Mouse (Mus musculus) midbrain, postnatal 0 days (tissue): ENCODE measurements around the gene Asz1. TPM values are rescaled to one million over a fixed set of nuclear protein-coding genes. Genes with fewer than 3 reads are reported as not detected.
A peak's percentile ranks its signal among the peaks of the same experiment; 100 is the strongest.

ENCODE experiments used
- ATAC-seq: fragments of 200-750 bp; cut with Nextera tagmentation; 2 replicates; pipeline ENCODE4 v1.8.0; 2017; ENCODE audit warnings: moderate number of reproducible peaks, mild to moderate bottlenecking, moderate TSS enrichment, moderate library complexity; ENCODE audit not compliant: low FRiP score
- DNase-seq: peaks from one replicate; pipeline ENCODE4 v3.0.0-alpha.2; 2015; ENCODE audit warnings: low spot score
- H3K27ac ChIP-seq: fragments of 300-500 bp; sonication (generic); 2 replicates; pipeline ENCODE4 v1.5.1; 2014; ENCODE audit warnings: low read depth, mild to moderate bottlenecking, low read length, mixed read lengths
- H3K27me3 ChIP-seq: fragments of 300-500 bp; sonication (generic); 2 replicates; pipeline ENCODE4 v1.6.1; 2014; ENCODE audit warnings: low read length, control low read depth, mixed read lengths; ENCODE audit not compliant: insufficient read depth
- H3K36me3 ChIP-seq: fragments of 300-500 bp; sonication (generic); 2 replicates; pipeline ENCODE4 v1.6.1; 2014; ENCODE audit warnings: low read length, control low read depth, mixed read lengths; ENCODE audit not compliant: insufficient read depth
- H3K4me1 ChIP-seq: fragments of 300-500 bp; sonication (generic); 2 replicates; pipeline ENCODE4 v1.6.1; 2014; ENCODE audit warnings: mild to moderate bottlenecking, control low read depth, antibody characterized with exemption, low read length, mixed read lengths; ENCODE audit not compliant: insufficient read depth
- H3K4me2 ChIP-seq: fragments of 300-500 bp; sonication (generic); 2 replicates; pipeline ENCODE4 v1.6.1; 2014; ENCODE audit warnings: low read depth, mild to moderate bottlenecking, low read length, mixed read lengths; ENCODE audit not compliant: poor library complexity, severe bottlenecking
- H3K4me3 ChIP-seq: fragments of 300-500 bp; sonication (generic); 2 replicates; pipeline ENCODE4 v1.5.1; 2014; ENCODE audit warnings: low read depth, mild to moderate bottlenecking, low read length, moderate library complexity
- H3K9ac ChIP-seq: fragments of 300-500 bp; sonication (generic); replicated peaks from 2 replicates; pipeline ENCODE4 v1.6.1; 2014; ENCODE audit warnings: mild to moderate bottlenecking, low read length, moderate library complexity, mixed read lengths; ENCODE audit not compliant: poor library complexity, severe bottlenecking
- H3K9me3 ChIP-seq: fragments of 300-500 bp; sonication (generic); 2 replicates; pipeline ENCODE4 v1.6.1; 2016; ENCODE audit warnings: low read length, control low read depth
- CTCF ChIP-seq: IDR thresholded peaks from 2 replicates; pipeline ENCODE4 v1.5.1; 2016; ENCODE audit warnings: antibody characterized with exemption, mild to moderate bottlenecking
- WGBS: fragments of 180-500 bp; shearing (Covaris S2); extraction: QIAGEN DNeasy Blood & Tissue Kit; methylation state at CpG from one replicate; pipeline ENCODE4 v1.1.7; 2014; 5-methylcytosine and 5-hydroxymethylcytosine counted together
- polyA plus RNA-seq: library from polyadenylated mRNA; unstranded; fragments of >200 nt; fragmentation: Nextera tagmentation; extraction: Ambion mirVana; gene quantifications from 2 replicates; pipeline ENCODE4 v1.2.1, GENCODE M21; 2015
- total RNA-seq: library from RNA; depleted of rRNA; stranded (reverse); fragments of >200 nt; gene quantifications from 2 replicates; pipeline ENCODE4 v1.2.3, GENCODE M21; 2014; rRNA removed

Gene Asz1
- total RNA-seq (not detected in 2 replicates), polyA plus RNA-seq (not detected in 2 replicates)

GRCm38 (mm10) chr6:18108934-18109333 lies at the start of gene Asz1:
Gene Asz1 (minus strand): TSS chr6:18109061.
- H3K4me1 ChIP-seq = no peaks in the 10 kb centered on the region
- no peak for TF ChIP-seq CTCF
- no peak within 1 kb of the TSS for H3K9ac ChIP-seq
- no peaks in the 10 kb centered on the region for H3K36me3 ChIP-seq
- H3K9me3 ChIP-seq = no peaks in the 10 kb centered on the region
- ATAC-seq = no peak
- H3K27ac ChIP-seq = no peak within 1 kb of the TSS
- H3K4me2 ChIP-seq = no peak within 1 kb of the TSS
- no peak for DNase-seq
- H3K27me3 ChIP-seq = no peaks in the 10 kb centered on the region
- H3K4me3 ChIP-seq = no peak within 1 kb of the TSS
- 94% methylated on average over 22 of the region's 22 CpGs for WGBS

GRCm38 (mm10) chr6:18153031-18153430 lies 44.2 kb upstream of the Asz1 start:
- H3K4me2 ChIP-seq = no peak overlapping the region
- WGBS = 73% methylated on average over 4 of the region's 4 CpGs
- H3K27ac ChIP-seq = no peak overlapping the region
- ATAC-seq = no peak
- no peaks in the 10 kb centered on the region for H3K4me1 ChIP-seq
- TF ChIP-seq CTCF = no peak
- no peak overlapping the region for H3K4me3 ChIP-seq
- no peaks in the 10 kb centered on the region for H3K27me3 ChIP-seq
- no peaks in the 10 kb centered on the region for H3K36me3 ChIP-seq
- peak; percentile 24 for DNase-seq
- no peaks in the 10 kb centered on the region for H3K9me3 ChIP-seq
- H3K9ac ChIP-seq = no peak overlapping the region

- Histone ChIP-seq H3K4me3 (no peak overlapping the region), H3K36me3 (no peaks in the 10 kb centered on the region), H3K27me3 (no peaks in the 10 kb centered on the region), H3K9me3 (no peaks in the 10 kb centered on the region), H3K9ac (no peak overlapping the region), H3K4me1 (no peaks in the 10 kb centered on the region), H3K27ac (no peak overlapping the region), H3K4me2 (no peak overlapping the region)
- DNase-seq (peak; percentile 6), ATAC-seq (no peak)
- TF ChIP-seq CTCF = peak; percentile 68
- WGBS = 41% methylated on average over 1 of the region's 1 CpGs
Observed at GRCm38 (mm10) chr6:18135246-18135645, 26.4 kb upstream of the Asz1 start.

GRCm38 (mm10) chr6:18128059-18128458 lies 19.2 kb upstream of the Asz1 start:
- Histone ChIP-seq H3K4me2 (no peak overlapping the region), H3K4me1 (no peaks in the 10 kb centered on the region), H3K36me3 (no peaks in the 10 kb centered on the region), H3K27ac (no peak overlapping the region), H3K4me3 (no peak overlapping the region), H3K9ac (no peak overlapping the region), H3K9me3 (no peaks in the 10 kb centered on the region), H3K27me3 (no peaks in the 10 kb centered on the region)
- no peak for ATAC-seq
- DNase-seq = no peak
- 85% methylated on average over 4 of the region's 4 CpGs for WGBS
- no peak for TF ChIP-seq CTCF

GRCm38 (mm10) chr6:18127206-18127983 lies 18.5 kb upstream of the Asz1 start:
- H3K9ac ChIP-seq = no peak overlapping the region
- H3K4me3 ChIP-seq = no peak overlapping the region
- DNase-seq = no peak
- H3K27ac ChIP-seq = no peak overlapping the region
- WGBS = 74% methylated on average over 2 of the region's 2 CpGs
- H3K9me3 ChIP-seq = no peaks in the 10 kb centered on the region
- H3K27me3 ChIP-seq = no peaks in the 10 kb centered on the region
- no peak for TF ChIP-seq CTCF
- H3K36me3 ChIP-seq = no peaks in the 10 kb centered on the region
- ATAC-seq = no peak
- H3K4me1 ChIP-seq = no peaks in the 10 kb centered on the region
- H3K4me2 ChIP-seq = no peak overlapping the region

GRCm38 (mm10) chr6:18096861-18097260 lies 12.0 kb downstream of the Asz1 start:
- H3K9ac ChIP-seq = no peak overlapping the region
- no peak overlapping the region for H3K4me3 ChIP-seq
- ATAC-seq = no peak
- no peaks in the 10 kb centered on the region for H3K27me3 ChIP-seq
- no peak overlapping the region for H3K4me2 ChIP-seq
- no peaks in the 10 kb centered on the region for H3K36me3 ChIP-seq
- TF ChIP-seq CTCF = no peak
- no peaks in the 10 kb centered on the region for H3K9me3 ChIP-seq
- no peaks in the 10 kb centered on the region for H3K4me1 ChIP-seq
- H3K27ac ChIP-seq = no peak overlapping the region
- no peak for DNase-seq
- WGBS = 98% methylated on average over 1 of the region's 1 CpGs
